15 mouse cellular contexts compared by ENCODE assay signal in the genomic region with DNA sequence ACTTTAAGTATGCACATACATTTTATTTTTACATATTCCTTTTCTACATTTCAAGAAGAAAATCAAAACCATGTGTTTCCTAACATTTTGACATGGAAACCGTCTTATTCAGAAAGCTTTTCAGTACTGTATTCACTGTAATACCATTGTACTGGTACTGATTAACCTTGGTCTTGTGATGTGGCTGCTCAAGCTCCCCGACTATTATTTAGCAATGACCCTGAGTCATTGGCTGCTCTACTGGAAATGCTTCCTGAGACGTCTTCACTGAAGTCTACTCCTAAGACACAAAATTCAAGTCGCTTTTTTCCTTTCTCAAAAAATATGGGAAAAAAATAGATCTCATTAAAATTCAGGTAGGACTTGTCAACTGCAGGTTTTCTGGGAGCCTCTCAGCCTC.
"Had no signal": no experiment of that assay in that cellular context is flagged by ENCODE, and none has a peak within 500 bp of the region (broad histone marks: within the 10 kb centered on the region; RNA-seq: fewer than 3 reads in every experiment).

No protein-coding gene starts in this region.

- H3K36me3 ChIP-seq: limb, embryonic 10.5 days; limb, embryonic 13.5 days; liver, embryonic 12.5 days; liver, embryonic 15.5 days; lung, embryonic 15.5 days; midbrain, embryonic 10.5 days; midbrain, embryonic 13.5 days had no signal

- H3K27ac ChIP-seq: kidney, postnatal 0 days; limb, embryonic 10.5 days; limb, embryonic 13.5 days; liver, embryonic 12.5 days; liver, embryonic 15.5 days; lung, embryonic 15.5 days; midbrain, embryonic 10.5 days; midbrain, embryonic 13.5 days had no signal

- H3K4me3 ChIP-seq: limb, embryonic 10.5 days; limb, embryonic 13.5 days; liver, embryonic 12.5 days; liver, embryonic 15.5 days; lung, embryonic 15.5 days; megakaryocyte, embryonic 14.5 days; midbrain, embryonic 10.5 days; midbrain, embryonic 13.5 days had no signal

- H3K4me2 ChIP-seq: limb, embryonic 13.5 days; liver, embryonic 12.5 days; liver, embryonic 15.5 days; lung, embryonic 15.5 days; midbrain, embryonic 13.5 days had no signal

- H3K9ac ChIP-seq: limb, embryonic 13.5 days; liver, embryonic 12.5 days; liver, embryonic 15.5 days; lung, embryonic 15.5 days; midbrain, embryonic 13.5 days had no signal

- ATAC-seq: liver, embryonic 12.5 days; midbrain, embryonic 13.5 days had no signal

- H3K27me3 ChIP-seq: limb, embryonic 13.5 days; liver, embryonic 12.5 days; liver, embryonic 15.5 days; lung, embryonic 15.5 days; megakaryocyte, embryonic 14.5 days; midbrain, embryonic 13.5 days had no signal

- H3K9me3 ChIP-seq: limb, embryonic 10.5 days; liver, embryonic 12.5 days; liver, embryonic 15.5 days; lung, embryonic 15.5 days; midbrain, embryonic 10.5 days; midbrain, embryonic 13.5 days had no signal

- H3K4me1 ChIP-seq: limb, embryonic 10.5 days; limb, embryonic 13.5 days; liver, embryonic 12.5 days; liver, embryonic 15.5 days; lung, embryonic 15.5 days; megakaryocyte, embryonic 14.5 days; midbrain, embryonic 10.5 days; midbrain, embryonic 13.5 days had no signal

- DNase-seq: liver; lung, adult 18-20 months; lung, postnatal 10 days; lung, postnatal 36 days; thymus, adult 18-20 months; thymus, postnatal 36 days had no signal
